Mouse (Mus musculus) thymus, adult 2 months (tissue): ENCODE measurements around the gene Utp18.

Experiments used
- CTCF ChIP-seq: fragments of 200-500 bp; IDR thresholded peaks from 2 replicates; pipeline ENCODE4 v1.5.1; 2012; ENCODE audit warnings: mild to moderate bottlenecking, control low read depth, low read length, moderate library complexity, borderline replicate concordance; ENCODE audit not compliant: control insufficient read depth, poor library complexity, insufficient read depth; ENCODE audit errors: extremely low read depth
- POLR2A ChIP-seq: fragments of 200-500 bp; IDR thresholded peaks from 2 replicates; pipeline ENCODE4 v1.6.1; 2012; ENCODE audit warnings: mild to moderate bottlenecking, low read length, control low read depth, moderate library complexity; ENCODE audit not compliant: control insufficient read depth, poor library complexity, insufficient read depth; ENCODE audit errors: extremely low read depth

DNA sequence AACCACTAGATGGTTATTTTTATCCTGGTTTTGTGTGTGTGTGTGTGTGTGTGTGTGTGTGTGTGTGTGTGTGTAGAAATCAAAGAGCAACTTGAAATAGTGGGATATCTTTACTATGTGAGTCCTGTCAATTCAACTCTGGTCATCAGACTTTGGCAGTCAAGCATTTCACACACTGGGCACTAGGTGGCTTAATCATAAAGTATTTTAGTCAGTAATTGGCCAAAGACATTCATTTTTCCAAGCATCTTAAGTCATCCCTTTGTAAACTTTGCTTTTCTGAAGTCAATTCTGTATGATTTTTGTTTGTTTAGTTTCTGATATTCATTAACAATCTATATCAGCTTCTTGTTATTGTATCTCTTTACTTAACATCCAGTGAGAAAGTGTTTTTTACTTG, 43.5 kb upstream of the Utp18 start:
- TF ChIP-seq POLR2A (no peak), CTCF (no peak)
